Mouse (Mus musculus) monocyte, adult 2 months (primary cell): ENCODE data around the gene Adgrf3.

Experiments
- DNase-seq, 2 experiments: peaks; one replicate each; pipeline ENCODE4 v3.0.0; 2022; ENCODE audit warnings: low spot score in 2 of 2, low read depth in 1 of 2

Adgrf3 gene

GRCm38 (mm10) chr5:30202221-30202620, 3.3 kb downstream of the Adgrf3 start:
- no peak for DNase-seq

DNA sequence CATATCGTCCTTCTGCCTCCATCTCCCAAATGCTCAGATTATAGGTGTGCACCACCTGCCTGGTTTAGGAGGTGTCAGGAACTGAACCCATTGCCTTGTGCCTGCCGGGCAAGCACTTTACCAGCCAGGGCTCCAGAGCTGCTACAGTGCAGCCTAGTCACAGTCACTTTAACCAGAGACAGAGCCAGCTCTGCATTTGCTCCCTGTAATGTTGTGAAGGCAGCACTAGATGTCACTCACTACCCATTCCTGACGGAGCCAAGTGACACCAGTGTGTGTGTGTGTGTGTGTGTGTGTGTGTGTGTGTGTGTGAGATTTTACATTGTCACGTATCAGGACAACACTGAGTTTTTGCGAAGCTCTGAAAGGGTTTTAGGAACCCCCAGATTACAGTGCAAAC, 4.0 kb downstream of the Adgrf3 start:
- no peak for DNase-seq

- DNase-seq, result no peak
These were observed 7.3 kb downstream of the Adgrf3 start for GRCm38 (mm10) chr5:30198257-30198656.

DNA sequence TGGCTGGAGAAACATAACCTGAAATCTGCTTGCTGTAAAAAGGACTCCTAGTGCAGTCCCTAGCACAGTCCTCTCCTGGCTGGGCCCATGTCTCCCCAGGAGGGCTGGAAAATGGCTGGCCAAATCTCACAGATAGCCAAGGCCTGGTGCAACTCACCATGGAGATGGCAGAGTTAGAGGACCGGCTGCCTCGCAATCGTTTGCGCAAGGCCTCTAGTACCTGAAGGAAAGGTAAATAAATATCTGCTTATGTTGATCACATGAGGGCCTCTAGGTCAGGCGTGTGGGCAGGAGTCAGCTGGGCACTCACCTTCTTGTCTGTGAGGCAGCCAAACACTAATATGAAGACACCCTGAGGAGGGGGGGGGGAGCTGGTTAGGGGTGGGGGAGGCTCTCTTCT, 10.2 kb downstream of the Adgrf3 start:
- DNase-seq, result no peak

DNA sequence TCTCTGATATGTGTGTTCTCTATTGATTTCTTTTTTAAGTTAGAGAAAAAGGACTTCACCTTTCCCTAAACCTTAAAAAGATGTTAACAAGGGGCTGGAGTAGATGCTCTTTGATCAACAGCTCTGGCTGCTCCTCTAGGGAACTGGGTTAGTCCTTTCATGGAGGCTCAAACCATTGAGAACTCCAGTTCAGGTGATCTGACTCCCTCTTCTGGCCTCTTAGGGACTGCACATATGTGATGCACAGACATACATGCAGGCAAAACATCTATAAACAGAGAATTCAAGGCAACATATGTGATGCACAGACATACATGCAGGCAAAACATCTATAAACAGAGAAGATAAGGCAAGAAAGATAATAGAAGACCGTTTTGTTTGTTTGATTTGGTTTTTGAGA, 13.1 kb downstream of the Adgrf3 start:
- no peak for DNase-seq

DNA sequence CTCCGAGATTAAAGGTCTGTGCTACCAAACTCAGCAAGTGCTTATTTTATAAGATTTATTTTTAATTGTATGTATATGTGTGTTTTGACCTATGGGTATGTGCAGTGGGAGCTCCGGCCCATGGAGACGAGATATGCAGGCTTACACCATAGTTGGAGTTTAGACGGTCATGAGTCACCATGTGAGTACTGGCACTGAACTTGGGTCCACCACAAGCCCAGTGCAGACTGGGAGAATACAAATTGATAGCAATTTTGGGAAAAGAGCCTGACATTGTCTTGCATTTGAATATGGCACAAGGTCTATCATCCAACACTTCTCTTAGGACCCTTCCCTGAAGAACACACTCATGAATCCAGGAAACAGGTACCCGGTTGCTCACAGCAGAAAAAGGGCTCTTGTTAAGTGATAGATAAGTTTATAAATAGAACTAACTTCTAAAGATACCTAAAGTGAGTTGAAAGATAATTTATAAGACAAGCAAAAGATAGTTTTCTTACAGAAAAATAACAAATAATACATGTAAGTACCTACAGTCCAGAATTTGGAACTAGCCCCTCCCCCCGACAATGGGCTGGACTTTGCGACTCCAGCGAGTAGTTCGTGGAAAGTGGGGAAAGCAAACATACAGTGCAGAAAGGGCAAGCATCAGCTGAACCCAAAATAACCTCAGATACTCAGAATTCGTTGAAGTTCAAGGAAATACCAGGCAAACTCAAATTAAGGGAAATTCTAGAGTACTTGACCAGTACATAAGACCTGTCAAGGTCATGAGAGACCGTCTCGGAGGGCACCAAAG, 17.6 kb downstream of the Adgrf3 start:
- no peak for DNase-seq

- DNase-seq, result no peak
These were observed 29.7 kb downstream of the Adgrf3 start for GRCm38 (mm10) chr5:30175811-30176210.

DNA sequence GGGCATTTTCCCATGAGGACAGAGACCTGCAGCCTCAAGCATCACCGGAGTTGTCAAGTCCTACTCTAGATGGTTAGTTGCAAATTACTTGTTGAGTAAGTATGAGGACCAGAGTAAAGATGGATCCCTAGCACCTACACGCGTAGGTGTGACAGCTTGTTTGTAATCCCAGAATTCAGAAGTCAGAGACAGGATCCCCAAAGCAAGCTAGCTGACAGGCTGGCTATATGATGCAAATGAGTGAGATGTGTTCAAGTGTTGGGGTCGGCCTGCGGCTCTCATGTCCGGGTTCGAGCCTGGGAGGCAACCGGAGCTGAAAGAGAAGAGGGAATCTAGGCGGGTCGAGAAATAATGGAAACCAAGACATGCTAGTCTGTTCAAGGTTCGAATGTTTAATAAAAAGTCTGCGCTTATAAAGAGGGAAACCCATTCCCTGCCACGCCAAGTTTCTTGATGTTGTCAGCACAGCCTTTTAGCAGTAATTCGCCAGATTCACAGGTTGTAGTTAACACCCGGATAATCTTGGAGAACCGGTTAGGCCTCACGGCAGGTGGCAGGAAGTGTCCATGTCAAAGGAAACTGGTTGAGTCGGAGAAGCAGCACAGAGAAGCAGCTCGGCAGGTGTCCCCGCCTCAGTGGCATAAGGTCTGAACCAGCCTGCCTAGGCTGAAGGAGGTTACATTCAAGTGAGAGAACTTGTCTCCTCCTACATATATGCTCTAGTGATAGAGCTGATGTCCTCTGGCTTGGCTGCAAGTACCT, 32.4 kb downstream of the Adgrf3 start:
- DNase-seq, result no peak

GRCm38 (mm10) chr5:30172115-30172514, 33.4 kb downstream of the Adgrf3 start:
- no peak for DNase-seq

GRCm38 (mm10) chr5:30170303-30170940, 35.1 kb downstream of the Adgrf3 start:
- no peak for DNase-seq

DNA sequence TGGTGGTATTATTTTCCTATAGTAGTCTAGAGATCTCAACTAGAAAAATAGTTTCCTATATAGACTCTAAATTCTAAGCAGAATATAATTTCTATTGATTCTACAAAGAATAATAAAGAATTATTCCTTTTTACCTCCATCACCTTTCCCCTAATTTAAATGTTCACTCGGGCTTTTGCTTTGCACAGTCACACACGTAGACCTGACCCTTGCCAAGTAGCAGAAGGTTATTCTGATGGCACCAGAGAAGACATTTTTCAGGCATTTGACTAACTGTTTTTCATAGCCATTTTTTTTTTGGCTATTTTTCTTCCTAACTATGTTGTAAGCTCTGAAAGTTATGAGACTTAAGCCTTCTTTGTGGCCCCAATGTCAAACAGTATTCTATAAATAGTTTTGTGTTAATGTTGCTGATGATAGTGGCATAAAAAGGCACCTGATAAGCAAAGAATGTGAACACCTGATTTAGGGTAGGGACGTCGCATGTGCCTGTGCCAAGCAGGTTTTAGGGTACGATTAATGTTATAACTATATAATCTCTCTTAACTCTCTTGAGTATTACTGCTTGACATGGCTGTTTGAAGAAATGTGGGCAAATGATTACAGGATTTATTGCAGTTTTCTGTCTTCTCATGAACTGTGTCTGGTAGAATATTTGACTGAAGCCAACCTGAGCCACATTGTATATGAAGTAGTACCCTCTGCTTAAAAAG, 40.1 kb downstream of the Adgrf3 start:
- DNase-seq, result no peak

- DNase-seq, result no peak
These were observed 43.2 kb downstream of the Adgrf3 start for GRCm38 (mm10) chr5:30162339-30162738.

DNA sequence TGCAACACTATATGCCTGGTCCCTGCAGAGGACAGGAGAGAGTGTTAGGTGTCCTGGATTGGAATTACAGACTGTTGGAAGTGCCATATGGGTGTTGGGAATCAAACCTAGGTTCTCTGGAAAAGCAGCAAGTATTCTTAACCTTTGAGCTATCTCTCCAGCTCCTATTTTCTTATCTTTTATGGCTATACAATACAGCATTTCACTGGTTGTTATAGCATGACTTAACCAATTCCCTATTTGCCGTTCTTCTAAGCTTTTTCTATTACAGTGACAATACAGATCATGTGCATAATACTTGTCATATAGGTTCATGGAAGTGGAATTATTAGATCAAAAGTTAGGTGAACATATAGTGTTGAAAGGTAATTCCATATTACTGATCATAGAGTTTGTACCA, 43.7 kb downstream of the Adgrf3 start:
- DNase-seq, result no peak

DNA sequence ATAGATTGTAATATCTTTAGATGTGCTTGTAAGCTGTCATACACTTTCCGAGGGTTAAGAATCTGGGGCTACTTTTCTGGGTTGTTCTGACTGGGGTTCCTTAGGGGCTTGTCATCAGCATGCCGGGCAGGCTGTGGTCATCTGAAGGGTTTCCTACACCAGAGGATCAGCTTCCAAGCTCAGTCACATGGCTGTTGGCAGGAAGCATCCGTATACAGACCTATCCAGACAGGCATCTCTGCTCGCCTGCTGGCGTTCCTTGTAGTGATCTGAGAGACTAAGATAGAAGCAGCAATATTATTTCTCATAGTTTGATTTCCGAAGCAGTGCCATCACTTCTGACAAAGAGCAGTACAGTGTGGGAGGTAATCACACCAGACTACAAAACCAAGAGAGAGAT, 45.9 kb downstream of the Adgrf3 start:
- no peak for DNase-seq

- no peak for DNase-seq
These were observed 49.5 kb downstream of the Adgrf3 start for GRCm38 (mm10) chr5:30155821-30156629.

DNA sequence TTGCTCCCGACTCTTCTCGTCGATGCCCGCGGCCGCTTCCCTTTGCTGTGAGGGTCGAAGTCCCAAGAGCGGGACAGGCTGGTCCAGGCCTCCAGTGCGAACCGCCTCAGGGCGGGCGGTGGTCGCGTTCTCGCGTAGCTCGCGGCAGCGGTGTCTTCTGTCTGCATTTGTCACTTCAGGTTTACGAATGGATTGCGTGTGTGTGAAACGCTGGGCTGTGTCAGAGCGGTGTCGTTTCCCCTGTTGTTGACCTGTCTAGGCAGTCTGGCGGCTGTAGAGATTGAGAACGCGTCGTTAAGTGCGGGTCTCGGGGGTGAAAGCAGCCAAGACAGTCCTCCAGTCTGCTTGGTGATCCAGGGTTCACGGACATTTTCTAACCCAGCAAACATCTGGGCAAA, 50.1 kb downstream of the Adgrf3 start:
- DNase-seq, result no peak

GRCm38 (mm10) chr5:30154474-30155394, 50.8 kb downstream of the Adgrf3 start, which contains the start of the genes Hadha and Hadhb:
Gene Hadha, minus strand, starts transcription at chr5:30155162.
Gene Hadhb, plus strand, starts transcription at chr5:30155248.
- peak; percentile 82 to 94 for DNase-seq

- no peak for DNase-seq
These were observed 51.5 kb downstream of the Adgrf3 start for GRCm38 (mm10) chr5:30154013-30154412.

DNA sequence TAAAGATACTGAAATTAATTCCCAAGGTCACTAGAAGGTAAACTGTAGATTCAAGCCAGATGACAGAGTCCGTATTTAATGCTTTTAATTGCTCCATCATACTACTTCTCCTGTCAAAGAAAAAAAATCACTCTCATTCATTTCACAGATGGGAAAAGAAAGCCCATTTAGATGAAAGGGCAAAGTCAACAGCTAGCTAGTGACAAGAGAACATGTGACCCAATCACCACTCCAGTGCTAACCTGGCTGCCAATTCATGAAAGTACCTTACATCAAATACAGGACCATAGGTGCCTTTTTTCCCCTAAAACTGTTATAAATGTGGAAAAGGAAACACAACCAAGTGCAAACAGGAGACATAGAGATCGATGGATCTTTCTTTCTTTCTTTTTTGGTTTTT, 52.3 kb downstream of the Adgrf3 start:
- no peak for DNase-seq
